Mouse (Mus musculus) forebrain, embryonic 15.5 days (tissue): ENCODE data around the gene Olfr221. TPM values are rescaled to one million over a fixed set of nuclear protein-coding genes. Genes with fewer than 3 reads are reported as not detected.
A peak's percentile ranks its signal among the peaks of the same experiment; 100 is the strongest.

Source experiments
- ATAC-seq: fragments of 200-750 bp; cut with Nextera tagmentation; replicated peaks from 2 replicates; pipeline ENCODE4 v1.8.0; 2017; ENCODE audit warnings: mild to moderate bottlenecking, moderate TSS enrichment, moderate library complexity
- H3K27ac ChIP-seq: fragments of 300-500 bp; sonication (generic); replicated peaks from 2 replicates; pipeline ENCODE4 v1.5.1; 2015; ENCODE audit warnings: mild to moderate bottlenecking, inconsistent platforms
- H3K27me3 ChIP-seq: fragments of 300-500 bp; sonication (generic); 2 replicates; pipeline ENCODE4 v1.6.1; 2015; ENCODE audit warnings: inconsistent platforms
- H3K36me3 ChIP-seq: fragments of 300-500 bp; sonication (generic); 2 replicates; pipeline ENCODE4 v1.6.1; 2015; ENCODE audit warnings: mild to moderate bottlenecking, inconsistent platforms
- H3K4me1 ChIP-seq: fragments of 300-500 bp; sonication (generic); 2 replicates; pipeline ENCODE4 v1.6.1; 2015; ENCODE audit warnings: inconsistent platforms
- H3K4me2 ChIP-seq: fragments of 300-500 bp; sonication (generic); replicated peaks from 2 replicates; pipeline ENCODE4 v1.6.1; 2015; ENCODE audit warnings: mild to moderate bottlenecking, inconsistent platforms
- H3K4me3 ChIP-seq: fragments of 300-500 bp; sonication (generic); 2 replicates; pipeline ENCODE4 v1.5.1; 2015; ENCODE audit warnings: mild to moderate bottlenecking, inconsistent platforms
- H3K9ac ChIP-seq: fragments of 300-500 bp; sonication (generic); replicated peaks from 2 replicates; pipeline ENCODE4 v1.6.1; 2015; ENCODE audit warnings: mild to moderate bottlenecking, inconsistent platforms
- H3K9me3 ChIP-seq: fragments of 300-500 bp; sonication (generic); 2 replicates; pipeline ENCODE4 v1.6.1; 2016; ENCODE audit warnings: inconsistent platforms
- WGBS: fragments of 180-500 bp; shearing (Covaris S2); methylation state at CpG from one replicate; pipeline ENCODE4 v1.1.7; 2015; ENCODE audit warnings: mixed read lengths; 5-methylcytosine and 5-hydroxymethylcytosine counted together
- polyA plus RNA-seq: library from polyadenylated mRNA; unstranded; fragments of >200 nt; fragmentation: Nextera tagmentation; extraction: Ambion mirVana; gene quantifications from 2 replicates; pipeline ENCODE4 v1.2.1, GENCODE M21; 2015

Olfr221 gene
- polyA plus RNA-seq, 1 experiment from 2014 or later, result not detected

- no peak overlapping the region for H3K4me3 ChIP-seq
Measured at GRCm38 (mm10) chr14:52035926-52036325, 6.3 kb downstream of the Olfr221 start.

GRCm38 (mm10) chr14:52026342-52026741, 15.9 kb downstream of the Olfr221 start:
- Histone ChIP-seq H3K4me1 (peaks cover 15% of the 10 kb centered on the region), H3K9ac (no peak overlapping the region), H3K4me3 (no peak overlapping the region), H3K27ac (no peak overlapping the region), H3K36me3 (no peaks in the 10 kb centered on the region), H3K9me3 (no peaks in the 10 kb centered on the region), H3K4me2 (no peak overlapping the region), H3K27me3 (no peaks in the 10 kb centered on the region)
- ATAC-seq, result 0 out of 2 replicates have a peak, but pooled peaks have one; percentile 28
- WGBS, result 78% methylated on average over 4 of the region's 4 CpGs

More at GRCm38 (mm10) chr14:52035926-52036325, 6.3 kb downstream of the Olfr221 start:
- Histone ChIP-seq H3K4me1 (no peaks in the 10 kb centered on the region), H3K36me3 (no peaks in the 10 kb centered on the region), H3K27ac (no peak overlapping the region), H3K9ac (no peak overlapping the region), H3K9me3 (no peaks in the 10 kb centered on the region), H3K4me2 (no peak overlapping the region), H3K27me3 (no peaks in the 10 kb centered on the region)
- WGBS, result 93% methylated on average over 6 of the region's 6 CpGs
- ATAC-seq, result no peak

- H3K4me1 ChIP-seq, result peaks cover 26% of the 10 kb centered on the region
- H3K9me3 ChIP-seq, result no peaks in the 10 kb centered on the region
- WGBS, result 89% methylated on average over 2 of the region's 2 CpGs
- H3K9ac ChIP-seq, result no peak overlapping the region
- no peaks in the 10 kb centered on the region for H3K27me3 ChIP-seq
- ATAC-seq, result no peak
- no peak overlapping the region for H3K4me3 ChIP-seq
- no peak overlapping the region for H3K27ac ChIP-seq
- no peak overlapping the region for H3K4me2 ChIP-seq
- H3K36me3 ChIP-seq, result no peaks in the 10 kb centered on the region
Measured at GRCm38 (mm10) chr14:52024133-52024532, 18.1 kb downstream of the Olfr221 start.

- Histone ChIP-seq H3K27ac (peak overlapping the region; percentile 13; the same call in 1 of the 2 replicates), H3K36me3 (no peaks in the 10 kb centered on the region), H3K27me3 (no peaks in the 10 kb centered on the region), H3K9me3 (no peaks in the 10 kb centered on the region), H3K9ac (no peak overlapping the region), H3K4me3 (peak overlapping the region; percentile 15), H3K4me2 (peak overlapping the region; percentile 37), H3K4me1 (peaks cover 37% of the 10 kb centered on the region)
- no peak for ATAC-seq
- 2% methylated on average over 23 of the region's 23 CpGs for WGBS
Measured at GRCm38 (mm10) chr14:52022709-52023459, 19.4 kb downstream of the Olfr221 start.

- ATAC-seq, result no peak
- Histone ChIP-seq H3K9ac (no peak overlapping the region), H3K4me3 (no peak overlapping the region), H3K27me3 (no peaks in the 10 kb centered on the region), H3K27ac (0 out of 2 replicates have a peak overlapping the region, but pooled peaks have one; percentile 13), H3K4me1 (peaks cover 37% of the 10 kb centered on the region), H3K9me3 (no peaks in the 10 kb centered on the region), H3K36me3 (no peaks in the 10 kb centered on the region), H3K4me2 (peak overlapping the region; percentile 37; the same call in 1 of the 2 replicates)
- 72% methylated on average over 3 of the region's 3 CpGs for WGBS
Measured at GRCm38 (mm10) chr14:52022244-52022708, 20.0 kb downstream of the Olfr221 start.

GRCm38 (mm10) chr14:52021568-52022212, 20.6 kb downstream of the Olfr221 start:
- Histone ChIP-seq H3K9ac (no peak overlapping the region), H3K4me1 (peaks cover 37% of the 10 kb centered on the region), H3K27me3 (no peaks in the 10 kb centered on the region), H3K4me3 (no peak overlapping the region), H3K4me2 (no peak overlapping the region), H3K27ac (0 out of 2 replicates have a peak overlapping the region, but pooled peaks have one; percentile 97), H3K36me3 (no peaks in the 10 kb centered on the region), H3K9me3 (no peaks in the 10 kb centered on the region)
- WGBS, result 90% methylated on average over 8 of the region's 8 CpGs
- ATAC-seq, result no peak

- H3K4me1 ChIP-seq, result peaks cover 41% of the 10 kb centered on the region
Measured at GRCm38 (mm10) chr14:52021138-52021529, 21.1 kb downstream of the Olfr221 start.

GRCm38 (mm10) chr14:52020486-52021137, 21.6 kb downstream of the Olfr221 start, which contains the start of gene Zfp219:
TSS of gene Zfp219 (minus strand) at chr14:52020733.
- H3K36me3 ChIP-seq, result no peaks in the 10 kb centered on the region
- 3% methylated on average over 15 of the region's 15 CpGs for WGBS
- H3K9me3 ChIP-seq, result no peaks in the 10 kb centered on the region
- H3K4me1 ChIP-seq, result peaks cover 46% of the 10 kb centered on the region
- peak within 1 kb of the TSS; percentile 70 for H3K9ac ChIP-seq
- peak within 1 kb of the TSS; percentile 48 for H3K4me2 ChIP-seq
- peak; percentile 47 for ATAC-seq
- H3K4me3 ChIP-seq, result peak within 1 kb of the TSS; percentile 55
- H3K27me3 ChIP-seq, result no peaks in the 10 kb centered on the region
- H3K27ac ChIP-seq, result peak within 1 kb of the TSS; percentile 97

More at GRCm38 (mm10) chr14:52021138-52021529, 21.1 kb downstream of the Olfr221 start:
- Histone ChIP-seq H3K9ac (no peak overlapping the region), H3K9me3 (no peaks in the 10 kb centered on the region), H3K27me3 (no peaks in the 10 kb centered on the region), H3K36me3 (no peaks in the 10 kb centered on the region), H3K4me3 (no peak overlapping the region), H3K4me2 (peak overlapping the region; percentile 48), H3K27ac (peak overlapping the region; percentile 97)
- no peak for ATAC-seq
- 45% methylated on average over 4 of the region's 4 CpGs for WGBS

- whole genome bisulfite sequencing, result under 1% methylated on average over 72 of the region's 74 CpGs
- peak overlapping the region; percentile 70 for H3K9ac ChIP-seq
- H3K9me3 ChIP-seq, result no peaks in the 10 kb centered on the region
- peaks cover 54% of the 10 kb centered on the region for H3K4me1 ChIP-seq
- H3K36me3 ChIP-seq, result no peaks in the 10 kb centered on the region
- peak overlapping the region; percentile 48 for H3K4me2 ChIP-seq
- peak; percentile 94 for ATAC-seq
- H3K4me3 ChIP-seq, result peak overlapping the region; percentile 55
- no peaks in the 10 kb centered on the region for H3K27me3 ChIP-seq
- H3K27ac ChIP-seq, result peak overlapping the region; percentile 97
Measured at GRCm38 (mm10) chr14:52019590-52020340, 22.5 kb downstream of the Olfr221 start.

GRCm38 (mm10) chr14:52019051-52019589, 23.1 kb downstream of the Olfr221 start:
- H3K36me3 ChIP-seq, result no peaks in the 10 kb centered on the region
- peak overlapping the region; percentile 70 for H3K9ac ChIP-seq
- 31% methylated on average over 12 of the region's 12 CpGs for WGBS
- no peaks in the 10 kb centered on the region for H3K9me3 ChIP-seq
- no peaks in the 10 kb centered on the region for H3K27me3 ChIP-seq
- ATAC-seq, result no peak
- H3K4me2 ChIP-seq, result peak overlapping the region; percentile 48
- H3K4me1 ChIP-seq, result peaks cover 54% of the 10 kb centered on the region
- peak overlapping the region; percentile 55 for H3K4me3 ChIP-seq
- H3K27ac ChIP-seq, result peak overlapping the region; percentile 97
